Mouse (Mus musculus): ENCODE data around the gene Gabra4. TPM values are rescaled to one million over a fixed set of nuclear protein-coding genes. Genes with fewer than 3 reads are reported as not detected.

The Gabra4 gene
- total and polyA plus RNA-seq, 2 experiments from 2014 or later: 22.2 to 35.1 TPM

DNA sequence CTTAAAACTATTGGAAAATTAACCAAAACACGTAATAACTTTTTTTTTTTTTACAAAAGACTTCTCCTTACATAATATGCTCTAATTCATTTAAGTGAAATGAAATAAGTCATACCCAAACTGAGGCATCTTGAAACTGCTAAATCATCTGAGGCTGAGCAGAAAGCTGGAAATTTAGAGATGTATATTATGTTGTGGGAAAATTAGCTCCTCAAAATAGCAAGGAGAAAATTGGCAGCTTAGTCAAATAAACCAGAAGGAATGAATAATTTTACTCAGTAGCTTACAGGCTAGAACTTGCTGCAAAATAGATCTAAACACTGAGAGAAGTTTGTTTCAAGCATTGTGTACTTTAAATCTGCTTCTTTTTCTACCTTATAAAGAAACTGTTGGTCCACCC, 49.4 kb downstream of the Gabra4 start:
- H3K4me1 ChIP-seq (ENCODE audit: insufficient read depth): peaks cover 8% of the 10 kb centered on the region; the same call in 1 of the 2 replicates
- ATAC-seq: no peak
- no peak overlapping the region for H3K4me3 ChIP-seq (ENCODE audit: low read depth, low read length)
- no peaks in the 10 kb centered on the region for H3K9me3 ChIP-seq (ENCODE audit: low read length)
- no peak overlapping the region for H3K9ac ChIP-seq
- no peaks in the 10 kb centered on the region for H3K27me3 ChIP-seq (ENCODE audit: insufficient read depth, low read length)
- no peaks in the 10 kb centered on the region for H3K36me3 ChIP-seq (ENCODE audit: insufficient read depth)
- TF ChIP-seq CTCF (IDR thresholded peaks at IDR 0.05; ENCODE audit: low read depth): no peak
- 81% methylated on average over 1 of the region's 1 CpGs for WGBS
- no peak for DNase-seq
- no peak overlapping the region for H3K4me2 ChIP-seq (ENCODE audit: low read depth)
- no peak overlapping the region for H3K27ac ChIP-seq (ENCODE audit: low read depth, low read length)

DNA sequence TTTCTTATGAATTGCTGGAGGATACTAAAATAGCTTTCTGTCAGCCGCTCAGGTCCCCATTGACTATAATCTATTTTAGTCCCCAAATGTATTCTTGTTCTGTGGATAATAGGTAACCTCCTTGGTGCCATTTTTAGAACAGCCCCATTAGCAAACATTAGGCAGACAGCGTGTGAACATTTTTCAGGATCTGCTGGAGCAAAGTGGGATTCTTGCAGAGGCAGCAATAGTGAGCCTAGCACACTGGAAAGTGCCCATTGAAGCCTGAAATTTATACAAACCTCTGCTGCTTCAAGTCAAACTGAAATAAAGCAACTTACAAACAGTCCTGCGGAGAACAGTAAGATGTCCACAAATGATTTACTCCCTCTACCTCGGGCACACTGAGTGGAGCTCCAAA, 51.2 kb downstream of the Gabra4 start:
- H3K9ac ChIP-seq: no peak overlapping the region
- H3K4me3 ChIP-seq (ENCODE audit: low read depth, low read length): no peak overlapping the region
- peaks cover 8% of the 10 kb centered on the region; the same call in 1 of the 2 replicates for H3K4me1 ChIP-seq (ENCODE audit: insufficient read depth)
- no peak for ATAC-seq
- no peak for TF ChIP-seq CTCF (IDR thresholded peaks at IDR 0.05; ENCODE audit: low read depth)
- no peaks in the 10 kb centered on the region for H3K9me3 ChIP-seq (ENCODE audit: low read length)
- no peaks in the 10 kb centered on the region for H3K27me3 ChIP-seq (ENCODE audit: insufficient read depth, low read length)
- no peak overlapping the region for H3K4me2 ChIP-seq (ENCODE audit: low read depth)
- WGBS: 52% methylated on average over 4 of the region's 4 CpGs
- H3K27ac ChIP-seq (ENCODE audit: low read depth, low read length): no peak overlapping the region
- no peaks in the 10 kb centered on the region for H3K36me3 ChIP-seq (ENCODE audit: insufficient read depth)
- no peak for DNase-seq

DNA sequence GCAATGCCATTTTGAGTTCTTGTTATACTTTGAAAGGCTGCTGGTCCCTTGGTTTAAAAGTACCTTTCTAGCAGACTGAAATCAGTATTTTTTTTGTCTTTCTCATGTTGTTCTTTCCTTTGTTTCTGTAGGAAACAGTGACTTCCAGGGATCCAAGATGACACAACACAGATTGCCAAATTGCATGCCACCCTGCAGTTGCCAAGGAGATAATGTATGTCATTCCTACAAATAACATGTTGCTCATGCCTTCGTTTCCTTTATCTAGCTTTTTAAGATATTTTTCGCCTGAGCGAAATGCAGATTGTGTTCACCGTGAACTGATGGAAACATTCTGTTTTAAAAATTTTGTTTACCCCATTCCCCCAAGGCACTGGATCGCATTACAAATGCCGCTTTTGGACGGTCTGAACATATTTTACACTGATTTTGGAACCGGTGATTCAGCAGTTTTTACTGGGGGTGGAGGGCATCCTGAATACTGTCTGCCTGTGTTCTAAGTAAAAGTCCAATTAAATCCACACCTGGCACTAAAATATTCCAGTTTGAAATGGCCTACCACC, 53.9 kb downstream of the Gabra4 start:
- no peaks in the 10 kb centered on the region for H3K36me3 ChIP-seq (ENCODE audit: insufficient read depth)
- 41% methylated on average over 8 of the region's 8 CpGs for WGBS
- no peaks in the 10 kb centered on the region for H3K9me3 ChIP-seq (ENCODE audit: low read length)
- DNase-seq (peak; percentile 50), ATAC-seq (peak; percentile 76)
- no peak overlapping the region for H3K9ac ChIP-seq
- no peaks in the 10 kb centered on the region for H3K27me3 ChIP-seq (ENCODE audit: insufficient read depth, low read length)
- peaks cover 8% of the 10 kb centered on the region; the same call in 1 of the 2 replicates for H3K4me1 ChIP-seq (ENCODE audit: insufficient read depth)
- no peak for TF ChIP-seq CTCF (IDR thresholded peaks at IDR 0.05; ENCODE audit: low read depth)
- no peak overlapping the region for H3K4me3 ChIP-seq (ENCODE audit: low read depth, low read length)
- no peak overlapping the region for H3K27ac ChIP-seq (ENCODE audit: low read depth, low read length)
- no peak overlapping the region for H3K4me2 ChIP-seq (ENCODE audit: low read depth)

DNA sequence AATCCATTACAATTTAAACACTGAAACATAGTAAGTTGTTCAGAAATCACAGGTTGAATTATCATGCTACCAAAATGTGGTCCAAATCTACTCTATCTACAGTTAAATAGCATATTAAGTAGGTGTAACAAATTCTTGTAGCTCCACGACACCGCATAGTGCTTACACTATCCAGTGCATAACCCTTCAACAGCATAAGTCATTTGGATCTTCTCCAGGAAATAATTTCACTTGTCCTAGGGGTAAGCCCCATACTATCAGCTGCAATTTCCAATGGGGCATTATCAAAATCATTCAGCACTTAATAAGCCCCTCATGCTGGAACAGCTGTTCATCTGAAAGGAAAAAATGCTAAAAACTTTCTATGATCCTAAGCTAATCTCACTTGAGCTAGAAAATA, 62.8 kb downstream of the Gabra4 start:
- DNase-seq (no peak), ATAC-seq (no peak)
- no peak for TF ChIP-seq CTCF (IDR thresholded peaks at IDR 0.05; ENCODE audit: low read depth)
- 71% methylated on average over 2 of the region's 2 CpGs for WGBS
- no peak overlapping the region for H3K9ac ChIP-seq
- H3K36me3 ChIP-seq (ENCODE audit: insufficient read depth): no peaks in the 10 kb centered on the region
- H3K27ac ChIP-seq (ENCODE audit: low read depth, low read length): no peak overlapping the region
- H3K4me3 ChIP-seq (ENCODE audit: low read depth, low read length): no peak overlapping the region
- no peaks in the 10 kb centered on the region for H3K4me1 ChIP-seq (ENCODE audit: insufficient read depth)
- no peak overlapping the region for H3K4me2 ChIP-seq (ENCODE audit: low read depth)
- no peaks in the 10 kb centered on the region for H3K27me3 ChIP-seq (ENCODE audit: insufficient read depth, low read length)
- H3K9me3 ChIP-seq (ENCODE audit: low read length): no peaks in the 10 kb centered on the region

DNA sequence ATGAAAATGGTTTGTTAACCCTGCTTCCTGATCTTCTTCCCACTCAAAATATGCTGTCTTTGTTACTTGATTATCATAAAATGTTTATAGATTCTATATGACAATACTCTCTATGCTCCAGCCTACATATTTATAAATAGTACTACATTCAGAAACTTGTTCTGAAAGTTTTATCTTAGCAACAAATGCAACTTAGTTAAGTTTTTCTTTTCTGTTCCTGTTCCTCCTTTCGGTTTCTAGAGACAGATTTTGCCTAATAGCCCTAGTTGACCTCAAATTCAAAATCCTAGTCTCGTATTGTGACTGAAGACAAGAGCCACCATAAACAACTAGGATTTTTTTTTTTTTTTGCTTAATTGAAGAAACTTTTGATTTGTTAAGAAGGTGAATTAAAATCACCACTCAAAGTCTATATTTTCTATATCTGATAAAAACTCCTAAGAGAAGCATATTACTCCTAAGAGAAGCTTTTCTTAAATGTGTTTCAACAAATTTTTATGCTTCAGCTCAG, 64.3 kb downstream of the Gabra4 start:
- no peak for DNase-seq
- no peak overlapping the region for H3K4me3 ChIP-seq (ENCODE audit: low read depth, low read length)
- no peak for TF ChIP-seq CTCF (IDR thresholded peaks at IDR 0.05; ENCODE audit: low read depth)
- no peak for ATAC-seq
- WGBS: 81% methylated on average over 2 of the region's 2 CpGs
- no peaks in the 10 kb centered on the region for H3K4me1 ChIP-seq (ENCODE audit: insufficient read depth)
- H3K27ac ChIP-seq (ENCODE audit: low read depth, low read length): no peak overlapping the region
- no peaks in the 10 kb centered on the region for H3K36me3 ChIP-seq (ENCODE audit: insufficient read depth)
- no peak overlapping the region for H3K9ac ChIP-seq
- no peak overlapping the region for H3K4me2 ChIP-seq (ENCODE audit: low read depth)
- H3K27me3 ChIP-seq (ENCODE audit: insufficient read depth, low read length): no peaks in the 10 kb centered on the region
- no peaks in the 10 kb centered on the region for H3K9me3 ChIP-seq (ENCODE audit: low read length)

DNA sequence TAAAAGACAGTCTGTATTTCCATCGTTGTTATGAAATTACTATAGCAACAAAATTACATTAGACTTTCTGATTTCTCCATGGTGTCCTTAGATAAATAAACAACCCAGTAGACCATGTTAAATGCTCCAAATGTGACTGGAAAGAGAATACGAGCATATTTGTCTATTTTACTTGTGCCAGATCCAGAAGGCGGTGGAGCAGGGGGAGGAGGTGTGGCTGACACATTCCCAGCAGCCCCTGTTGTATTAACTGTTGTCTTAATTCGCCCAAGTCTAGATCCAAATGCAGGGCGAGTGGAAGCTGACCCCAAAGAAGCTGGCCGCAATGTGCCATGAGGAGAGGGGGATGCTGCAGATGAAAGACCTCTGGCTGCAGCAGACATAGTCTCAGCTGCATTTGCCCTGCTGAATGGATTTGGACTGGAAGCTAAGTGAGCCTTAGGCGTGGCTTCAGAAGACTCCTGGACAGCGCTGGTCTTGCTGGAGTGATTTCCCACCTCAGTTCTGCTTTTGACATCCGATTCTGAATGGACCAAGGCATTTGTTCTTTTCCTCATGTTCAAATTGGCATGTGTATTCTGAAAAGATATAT, 86.4 kb downstream of the Gabra4 start:
- Histone ChIP-seq H3K4me1 (ENCODE audit: insufficient read depth) (no peaks in the 10 kb centered on the region), H3K9ac (no peak overlapping the region), H3K36me3 (ENCODE audit: insufficient read depth) (no peaks in the 10 kb centered on the region), H3K4me2 (ENCODE audit: low read depth) (no peak overlapping the region), H3K9me3 (ENCODE audit: low read length) (no peaks in the 10 kb centered on the region), H3K27ac (ENCODE audit: low read depth, low read length) (no peak overlapping the region), H3K4me3 (ENCODE audit: low read depth, low read length) (no peak overlapping the region), H3K27me3 (ENCODE audit: insufficient read depth, low read length) (no peaks in the 10 kb centered on the region)
- DNase-seq: no peak
- no peak for ATAC-seq
- no peak for TF ChIP-seq CTCF (IDR thresholded peaks at IDR 0.05; ENCODE audit: low read depth)
- 72% methylated on average over 9 of the region's 9 CpGs for WGBS

DNA sequence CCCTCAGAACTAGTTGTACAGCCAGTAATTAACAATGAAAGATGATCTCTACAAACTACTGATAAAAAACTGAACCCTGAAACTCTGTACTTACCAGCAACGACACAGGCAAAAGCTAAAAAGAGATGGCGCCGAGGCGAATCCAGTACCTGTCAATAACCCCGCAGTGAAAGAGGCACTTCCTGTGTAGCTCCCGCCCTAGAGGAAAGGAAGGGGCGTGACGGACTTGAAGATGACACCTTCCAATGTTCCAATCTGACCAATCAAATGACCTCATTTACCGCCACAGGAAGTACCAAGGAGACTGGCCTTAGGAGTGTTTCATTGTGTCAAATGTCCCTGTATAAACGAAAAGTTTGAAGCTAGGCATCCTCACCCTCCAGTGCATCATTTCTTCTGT, 110.0 kb downstream of the Gabra4 start, which contains the start of gene Cox7b2:
Cox7b2 (minus strand) TSS at position 127 of the 400 bp plus-strand sequence.
- Histone ChIP-seq H3K9ac (no peak within 1 kb of the TSS), H3K36me3 (ENCODE audit: insufficient read depth) (no peaks in the 10 kb centered on the region), H3K9me3 (ENCODE audit: low read length) (no peaks in the 10 kb centered on the region), H3K4me3 (ENCODE audit: low read depth, low read length) (no peak within 1 kb of the TSS), H3K4me2 (ENCODE audit: low read depth) (no peak within 1 kb of the TSS), H3K27me3 (ENCODE audit: insufficient read depth, low read length) (no peaks in the 10 kb centered on the region), H3K4me1 (ENCODE audit: insufficient read depth) (no peaks in the 10 kb centered on the region), H3K27ac (ENCODE audit: low read depth, low read length) (no peak within 1 kb of the TSS)
- 96% methylated on average over 10 of the region's 10 CpGs for WGBS
- no peak for TF ChIP-seq CTCF (IDR thresholded peaks at IDR 0.05; ENCODE audit: low read depth)
- no peak for DNase-seq
- ATAC-seq: no peak
